Mouse (Mus musculus) olfactory bulb, adult 2 months (tissue): ENCODE measurements around the gene Shroom3. TPM values are rescaled to one million over a fixed set of nuclear protein-coding genes. Genes with fewer than 3 reads are reported as not detected.

Experiments
- H3K27ac ChIP-seq: fragments of 200-500 bp; 2 replicates; pipeline ENCODE4 v1.5.1; 2012; ENCODE audit warnings: low read depth, low read length; ENCODE audit not compliant: insufficient read depth
- H3K4me1 ChIP-seq: fragments of 200-500 bp; 2 replicates; pipeline ENCODE4 v1.6.1; 2012; ENCODE audit warnings: low read length; ENCODE audit not compliant: control insufficient read depth, insufficient read depth
- H3K4me3 ChIP-seq: fragments of 200-500 bp; 2 replicates; pipeline ENCODE4 v1.5.1; 2012; ENCODE audit warnings: mild to moderate bottlenecking, low read depth, low read length, moderate library complexity; ENCODE audit not compliant: insufficient read depth
- CTCF ChIP-seq: fragments of 200-500 bp; IDR thresholded peaks from 2 replicates; pipeline ENCODE4 v1.5.1; 2012; ENCODE audit warnings: low read depth, mild to moderate bottlenecking, low read length, moderate library complexity; ENCODE audit not compliant: insufficient read depth
- POLR2A ChIP-seq: fragments of 200-500 bp; IDR thresholded peaks from 2 replicates; pipeline ENCODE4 v1.6.1; 2012; ENCODE audit warnings: mild to moderate bottlenecking, low read depth, low read length, moderate library complexity; ENCODE audit not compliant: insufficient read depth
- WGBS: fragments of 180-500 bp; shearing (Covaris S2); methylation state at CpG from one replicate; pipeline ENCODE4 v1.1.7; 2018; 5-methylcytosine and 5-hydroxymethylcytosine counted together
- polyA plus RNA-seq: library from polyadenylated mRNA; stranded (reverse); fragments of >200 nt; gene quantifications from 2 replicates; pipeline ENCODE4 v1.2.4, GENCODE M21; 2012; ENCODE audit warnings: low replicate concordance; ENCODE audit not compliant: missing spikeins, insufficient read depth, insufficient read length

Gene Shroom3
- polyA plus RNA-seq, 1 experiment, result not detected

DNA sequence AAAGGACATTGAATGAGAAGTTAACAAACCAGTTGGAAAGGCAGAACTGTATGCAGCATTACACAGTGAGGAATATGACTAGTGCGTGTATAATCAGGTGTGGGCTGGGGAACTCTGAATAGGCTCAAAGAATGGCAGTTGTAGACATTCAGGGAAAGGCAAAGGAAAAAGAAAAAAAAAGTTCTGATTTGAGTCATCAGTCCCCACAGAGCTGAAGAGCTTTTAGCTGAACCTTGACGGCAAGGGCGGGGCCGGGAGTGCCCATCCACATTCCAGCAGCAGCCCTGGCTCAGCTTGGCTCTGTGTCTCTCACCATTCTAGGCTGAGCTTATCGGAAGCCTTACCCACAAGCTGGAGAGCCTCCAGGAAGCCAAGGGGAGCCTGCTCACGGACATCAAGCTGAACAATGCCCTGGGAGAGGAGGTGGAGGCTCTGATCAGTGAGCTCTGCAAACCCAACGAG lies 278.6 kb downstream of the Shroom3 start:
- 64% methylated on average over 7 of the region's 7 CpGs for WGBS
- TF ChIP-seq CTCF (no peak), POLR2A (no peak)
- Histone ChIP-seq H3K4me3 (no peak overlapping the region), H3K27ac (no peak overlapping the region), H3K4me1 (peaks cover 23% of the 10 kb centered on the region)

DNA sequence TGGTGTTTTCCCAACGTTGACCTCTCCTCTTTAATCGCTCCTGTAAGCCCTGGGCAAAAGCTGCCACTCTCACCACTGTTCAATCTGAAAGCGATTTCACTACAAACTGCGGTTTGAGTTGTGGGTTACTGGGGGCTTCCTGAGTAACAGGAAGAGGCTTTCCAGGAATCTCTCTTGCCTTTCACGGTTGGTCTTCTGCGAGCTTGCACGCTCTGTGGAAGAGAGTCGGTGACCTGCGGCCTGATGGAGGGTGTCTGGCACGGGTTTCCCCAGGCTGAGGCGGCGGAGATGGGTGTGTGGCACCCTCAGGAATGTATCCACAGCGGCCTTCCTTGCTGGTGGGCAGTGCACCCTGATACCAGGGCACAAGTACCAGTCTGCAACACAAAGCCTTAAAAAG lies 281.5 kb downstream of the Shroom3 start:
- no peak for TF ChIP-seq CTCF
- TF ChIP-seq POLR2A, result no peak
- Histone ChIP-seq H3K27ac (no peak overlapping the region), H3K4me3 (no peak overlapping the region), H3K4me1 (peaks cover 17% of the 10 kb centered on the region)
- WGBS, result 89% methylated on average over 13 of the region's 13 CpGs

DNA sequence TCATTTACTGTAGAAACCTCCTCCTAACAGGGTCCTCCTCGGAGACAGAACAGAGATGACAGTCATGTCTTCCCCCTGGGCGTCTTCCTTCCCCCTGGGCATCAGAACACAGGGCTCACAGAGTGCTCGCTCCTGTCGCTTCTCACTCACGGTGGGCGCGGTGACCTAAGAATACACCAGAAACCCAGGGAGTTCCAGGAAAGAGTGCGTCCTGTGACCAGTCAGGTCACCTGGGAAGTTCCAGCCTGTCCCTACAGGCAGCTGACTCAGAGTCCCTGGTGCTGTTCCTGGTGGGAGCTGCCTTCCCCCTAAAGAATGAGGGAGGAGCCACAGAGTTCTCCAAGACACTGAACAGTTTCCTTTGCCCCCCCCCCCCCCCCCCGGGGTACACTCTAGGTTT lies 283.9 kb downstream of the Shroom3 start:
- TF ChIP-seq CTCF (no peak), POLR2A (no peak)
- 87% methylated on average over 9 of the region's 9 CpGs for WGBS
- H3K4me1 ChIP-seq, result peaks cover 1% of the 10 kb centered on the region
- H3K27ac ChIP-seq, result no peak overlapping the region
- H3K4me3 ChIP-seq, result no peak overlapping the region

DNA sequence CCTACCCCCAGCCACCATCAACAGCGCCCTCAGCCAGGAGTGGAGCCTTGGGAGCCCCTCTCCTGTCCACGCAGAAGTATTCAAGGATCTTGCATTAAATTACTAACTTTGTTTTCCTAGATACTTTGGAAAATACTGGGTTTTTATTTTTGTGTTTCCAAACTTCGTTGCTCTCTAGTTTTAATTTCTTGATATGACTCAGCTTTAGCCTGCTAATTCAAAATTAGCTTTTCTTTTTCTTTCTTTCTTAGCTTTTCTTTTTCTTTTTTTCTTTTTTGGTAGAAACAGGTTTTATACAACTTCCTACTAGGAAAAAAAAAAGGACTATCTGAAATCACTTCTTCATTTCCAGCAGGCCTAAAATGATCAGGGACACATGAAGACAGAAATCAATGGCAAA lies 284.7 kb downstream of the Shroom3 start:
- WGBS, result 81% methylated on average over 3 of the region's 3 CpGs
- TF ChIP-seq POLR2A, result no peak
- TF ChIP-seq CTCF, result no peak
- no peak overlapping the region for H3K27ac ChIP-seq
- no peaks in the 10 kb centered on the region for H3K4me1 ChIP-seq
- H3K4me3 ChIP-seq, result no peak overlapping the region

DNA sequence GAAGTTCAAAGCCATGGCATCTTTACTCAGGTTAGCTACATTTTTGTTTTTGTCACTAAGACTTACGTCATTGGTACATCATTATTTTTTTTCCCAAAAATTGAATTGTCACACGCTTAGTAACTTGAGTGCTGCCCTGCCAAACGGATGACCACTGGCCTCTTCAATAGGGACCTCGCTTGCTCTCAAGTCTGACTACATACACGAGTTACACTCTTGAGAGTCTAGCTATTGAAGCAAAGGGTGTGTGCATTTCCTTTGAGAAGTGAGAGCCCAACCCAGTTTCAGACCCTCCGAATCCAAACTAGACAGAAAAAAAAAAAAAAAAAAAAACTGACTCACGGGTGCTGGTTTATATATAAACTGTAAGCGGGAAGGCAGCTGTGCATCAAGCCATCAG lies 286.2 kb downstream of the Shroom3 start:
- TF ChIP-seq CTCF (no peak), POLR2A (no peak)
- Histone ChIP-seq H3K4me1 (no peaks in the 10 kb centered on the region), H3K27ac (no peak overlapping the region), H3K4me3 (no peak overlapping the region)
- WGBS, result 75% methylated on average over 8 of the region's 8 CpGs

DNA sequence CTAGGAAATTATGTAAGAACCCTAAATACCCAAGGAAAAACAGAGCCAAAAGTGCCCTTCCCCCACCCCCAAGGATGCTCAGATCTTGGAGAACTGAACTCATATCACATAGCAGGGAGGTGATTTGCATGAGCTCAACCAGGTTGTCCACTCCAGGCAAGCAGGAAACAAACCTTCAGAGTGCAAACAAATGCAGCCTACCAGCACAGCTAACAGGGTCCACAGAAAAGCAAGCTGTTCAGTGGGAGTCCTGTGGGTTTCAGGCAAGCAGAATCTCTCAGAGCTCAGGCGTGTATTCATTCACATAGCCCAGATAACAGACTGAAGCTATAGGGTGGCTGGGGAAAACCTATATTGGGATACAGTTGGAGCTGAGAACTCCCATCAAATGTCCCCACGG lies 286.7 kb downstream of the Shroom3 start:
- Histone ChIP-seq H3K27ac (no peak overlapping the region), H3K4me1 (no peaks in the 10 kb centered on the region), H3K4me3 (no peak overlapping the region)
- TF ChIP-seq CTCF (no peak), POLR2A (no peak)
- 79% methylated on average over 2 of the region's 2 CpGs for WGBS

DNA sequence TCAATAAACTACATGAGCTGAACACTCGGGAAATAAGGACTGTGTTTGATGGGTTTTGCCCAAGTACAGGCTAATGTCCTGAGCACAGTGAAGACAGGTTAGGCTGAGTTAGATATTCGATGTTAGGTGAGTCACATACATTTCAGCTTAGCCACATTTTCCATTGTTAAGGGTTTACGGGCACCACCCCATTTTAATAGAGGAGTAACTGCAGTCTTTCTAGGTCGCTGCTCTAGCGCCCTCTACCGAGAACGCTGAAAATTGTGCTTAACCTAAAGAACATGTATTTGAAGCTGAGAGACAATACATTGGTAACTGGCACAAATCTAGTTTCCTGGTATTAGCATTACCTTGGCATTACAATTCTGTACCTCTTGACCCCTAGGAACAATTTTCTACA lies 287.2 kb downstream of the Shroom3 start:
- Histone ChIP-seq H3K27ac (no peak overlapping the region), H3K4me1 (no peaks in the 10 kb centered on the region), H3K4me3 (no peak overlapping the region)
- 24% methylated on average over 7 of the region's 7 CpGs for WGBS
- TF ChIP-seq POLR2A (no peak), CTCF (no peak)

DNA sequence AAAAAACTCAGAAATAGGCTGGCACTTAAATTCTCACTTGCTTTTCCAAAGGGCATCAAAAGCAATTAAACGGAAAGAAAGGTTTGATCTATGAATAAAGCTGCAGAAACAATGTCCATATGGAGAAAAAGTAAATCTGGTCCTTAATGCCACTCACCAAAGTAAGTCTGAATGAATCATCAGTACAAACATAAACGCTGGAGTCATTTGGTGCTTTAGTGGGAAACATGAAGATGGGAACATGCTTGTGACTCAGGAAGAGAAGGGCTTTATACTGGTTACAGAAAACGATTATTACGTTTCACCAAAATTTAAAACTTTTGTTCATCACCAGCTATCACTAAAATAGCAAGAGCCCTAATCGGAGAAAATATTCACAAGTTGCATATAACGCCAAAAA lies 297.2 kb downstream of the Shroom3 start:
- TF ChIP-seq CTCF, result no peak
- no peak for TF ChIP-seq POLR2A
- Histone ChIP-seq H3K4me1 (no peaks in the 10 kb centered on the region), H3K27ac (no peak overlapping the region), H3K4me3 (no peak overlapping the region)
- 70% methylated on average over 6 of the region's 6 CpGs for WGBS

DNA sequence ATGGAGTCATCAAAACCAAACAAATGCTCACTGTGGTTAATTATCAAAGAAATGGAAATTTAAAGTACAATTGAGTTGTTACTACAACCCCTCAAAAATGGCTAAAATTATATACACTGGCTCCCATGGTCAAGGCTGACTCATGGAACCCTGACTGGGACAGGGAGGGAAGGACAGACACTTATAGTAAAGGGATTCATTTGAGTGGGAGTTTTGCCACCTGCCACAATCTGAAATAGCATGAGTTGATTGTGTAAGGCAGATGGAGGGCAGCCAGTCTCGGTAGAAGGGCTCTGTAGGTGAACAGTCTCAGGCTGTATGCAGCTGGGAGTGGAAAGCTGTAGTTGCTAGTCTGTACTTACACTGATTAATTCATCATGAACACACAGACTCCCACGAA lies 297.6 kb downstream of the Shroom3 start:
- Histone ChIP-seq H3K4me3 (no peak overlapping the region), H3K4me1 (no peaks in the 10 kb centered on the region), H3K27ac (no peak overlapping the region)
- 70% methylated on average over 2 of the region's 2 CpGs for WGBS
- TF ChIP-seq POLR2A, result no peak
- no peak for TF ChIP-seq CTCF

DNA sequence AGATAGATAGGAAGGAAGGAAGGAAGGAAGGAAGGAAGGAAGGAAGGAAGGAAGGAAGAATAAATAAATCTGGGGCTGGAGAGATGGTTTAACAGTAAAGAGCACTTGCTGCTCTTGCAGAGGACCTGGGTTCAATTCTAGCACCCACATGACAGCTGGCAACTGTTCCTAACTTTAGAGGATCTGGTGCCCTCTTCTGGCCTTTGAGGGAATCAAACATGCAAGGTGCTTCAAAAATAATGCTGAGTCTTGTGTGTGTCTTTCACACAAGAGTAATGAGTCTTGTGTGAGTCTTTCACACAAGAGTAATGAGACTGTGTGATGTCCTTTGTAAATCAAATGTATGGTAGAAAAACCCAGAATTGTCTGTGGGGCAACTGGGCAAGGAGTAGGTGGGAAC lies 299.4 kb downstream of the Shroom3 start:
- no peak overlapping the region for H3K27ac ChIP-seq
- H3K4me1 ChIP-seq, result no peaks in the 10 kb centered on the region
- H3K4me3 ChIP-seq, result no peak overlapping the region
- TF ChIP-seq CTCF (no peak), POLR2A (no peak)

DNA sequence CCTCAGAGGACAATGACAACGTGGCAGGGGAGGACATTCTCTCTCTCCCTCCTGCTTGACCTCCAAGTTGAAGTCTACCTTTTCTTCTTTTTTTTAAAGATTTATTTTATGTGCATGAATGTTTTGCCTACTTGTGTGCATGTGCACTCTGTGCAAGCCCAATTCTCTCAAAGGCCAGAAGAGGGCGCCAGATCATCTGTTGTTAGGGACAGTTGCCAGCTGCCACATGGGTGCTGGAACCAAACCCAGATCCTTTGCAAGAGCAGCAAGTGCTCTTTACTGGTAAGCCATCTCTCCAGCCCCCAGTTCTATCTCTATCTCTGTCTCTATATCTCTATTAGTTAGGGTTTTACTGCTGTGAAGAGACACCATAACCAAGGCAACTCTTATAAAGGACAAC lies 300.7 kb downstream of the Shroom3 start:
- Histone ChIP-seq H3K27ac (no peak overlapping the region), H3K4me3 (no peak overlapping the region), H3K4me1 (peaks cover 5% of the 10 kb centered on the region; the same call in 1 of the 2 replicates)
- no peak for TF ChIP-seq CTCF
- no peak for TF ChIP-seq POLR2A
- WGBS, result 44% methylated on average over 2 of the region's 2 CpGs
